ENCODE assay signal across 9 mouse cellular contexts in genomic region chr6:34384701-34385370, GRCm38 (mm10). TPM values are rescaled to one million over a fixed set of nuclear protein-coding genes. Genes with fewer than 3 reads are reported as not detected.
DNase-seq lines count a peak whose midpoint lies in the region; ATAC-seq and TF ChIP-seq lines count a peak whose summit lies in the region.
"Had no signal": no experiment of that assay in that cellular context is flagged by ENCODE, and none has a peak within 500 bp of the region (broad histone marks: within the 10 kb centered on the region; RNA-seq: fewer than 3 reads in every experiment).

No protein-coding gene starts in this region.

- ATAC-seq in hindbrain, embryonic 15.5 days (ENCODE audit: low FRiP score, low read depth): peak; percentile 61; the same call in 1 of the 2 replicates
- no peak for ATAC-seq in midbrain, embryonic 14.5 days (ENCODE audit: low FRiP score, low TSS enrichment)

- peak overlapping the region; percentile 90 for H3K27ac ChIP-seq in layer of hippocampus, adult 2 months
- peak overlapping the region; percentile 28 for H3K27ac ChIP-seq in hindbrain, embryonic 15.5 days (replicated peaks)
- no peak overlapping the region for H3K27ac ChIP-seq in midbrain, embryonic 14.5 days (replicated peaks; ENCODE audit: low read depth, low read length)

- TF ChIP-seq CTCF in layer of hippocampus, adult 2 months (conservative IDR thresholded peaks at IDR 0.05): no peak

- H3K4me2 ChIP-seq in hindbrain, embryonic 15.5 days: peak overlapping the region; percentile 61
- H3K4me2 ChIP-seq in midbrain, embryonic 14.5 days (ENCODE audit: low read length): peak overlapping the region; percentile 64

- H3K36me3 ChIP-seq in hindbrain, embryonic 15.5 days: no peaks in the 10 kb centered on the region
- no peaks in the 10 kb centered on the region for H3K36me3 ChIP-seq in midbrain, embryonic 14.5 days (ENCODE audit: control insufficient read depth, insufficient read depth, low read length)

- 0 out of 2 replicates have a peak overlapping the region, but pooled peaks have one; percentile 23 for H3K9ac ChIP-seq in hindbrain, embryonic 15.5 days
- H3K9ac ChIP-seq in midbrain, embryonic 14.5 days (replicated peaks; ENCODE audit: low read length): no peak overlapping the region

- 5% methylated on average over 13 of the region's 13 CpGs for WGBS in hindbrain, embryonic 15.5 days
- 5% methylated on average over 13 of the region's 13 CpGs for WGBS in midbrain, embryonic 14.5 days

- DNase-seq in layer of hippocampus, adult 2 months (ENCODE audit: low spot score in 2 of 2): peak; percentile 13 to 16
- no peak for DNase-seq in layer of hippocampus, adult 9-10 months (ENCODE audit: low spot score)
- peak; percentile 35 to 43 for DNase-seq in cerebellum, postnatal 14 days
- DNase-seq in gastrocnemius, postnatal 10 days: peak; percentile 61
- peak; percentile 58 for DNase-seq in liver
- peak; percentile 32 for DNase-seq in midbrain, embryonic 14.5 days
- peak; percentile 23 for DNase-seq in thymus, postnatal 25 days

- peaks cover 15% of the 10 kb centered on the region for H3K4me1 ChIP-seq in hindbrain, embryonic 15.5 days (replicated peaks)
- H3K4me1 ChIP-seq in midbrain, embryonic 14.5 days (ENCODE audit: control insufficient read depth, insufficient read depth, low read length): 0 out of 2 replicates have a peak, but pooled peaks cover 12% of the 10 kb centered on the region

- H3K27me3 ChIP-seq in hindbrain, embryonic 15.5 days: no peaks in the 10 kb centered on the region
- no peaks in the 10 kb centered on the region; the same call in 1 of the 2 replicates for H3K27me3 ChIP-seq in midbrain, embryonic 14.5 days (ENCODE audit: control insufficient read depth, insufficient read depth, low read length)
- H3K27me3 ChIP-seq: Patski had no signal

- H3K9me3 ChIP-seq in hindbrain, embryonic 15.5 days: no peaks in the 10 kb centered on the region
- H3K9me3 ChIP-seq in midbrain, embryonic 14.5 days (ENCODE audit: control insufficient read depth, low read length): no peaks in the 10 kb centered on the region

- peak overlapping the region; percentile 59 for H3K4me3 ChIP-seq in layer of hippocampus, adult 2 months
- peak overlapping the region; percentile 39 for H3K4me3 ChIP-seq in hindbrain, embryonic 15.5 days
- H3K4me3 ChIP-seq in midbrain, embryonic 14.5 days (replicated peaks; ENCODE audit: low read depth, low read length): peak overlapping the region; percentile 36

RNA-seq across cellular contexts. Expression of gene Akr1b10, which starts 0.8 kb away (rescaled TPM):
- 10 to 100 TPM; 26.7 to 26.9 TPM for total RNA-seq in layer of hippocampus, adult 2 months (2021)
- 10 to 100 TPM; 39.9 to 42.8 TPM for total RNA-seq in gastrocnemius, postnatal 10 days (2021)
- polyA plus RNA-seq in hindbrain, embryonic 15.5 days (2015; fragmentation: Nextera tagmentation; extraction: Ambion mirVana): 13.5 and 14.3 TPM in 2 replicates
- 7.7 and 9.1 TPM in 2 replicates for polyA plus RNA-seq in midbrain, embryonic 14.5 days (2014; fragmentation: Nextera tagmentation; extraction: Ambion mirVana)

RNA-seq across cellular contexts. Expression of gene Akr1b7, which starts 27.3 kb away (rescaled TPM):
- not detected for total RNA-seq in layer of hippocampus, adult 2 months (2021)
- total RNA-seq in gastrocnemius, postnatal 10 days (2021): not detected
- 0.12 TPM in 1 of 2 replicates, not detected in the other for polyA plus RNA-seq in hindbrain, embryonic 15.5 days (2015; fragmentation: Nextera tagmentation; extraction: Ambion mirVana)
- not detected in 2 replicates for polyA plus RNA-seq in midbrain, embryonic 14.5 days (2014; fragmentation: Nextera tagmentation; extraction: Ambion mirVana)

RNA-seq across cellular contexts. Expression of gene Akr1b8, which starts 30.9 kb away (rescaled TPM):
- total RNA-seq in layer of hippocampus, adult 2 months (2021): under 1 TPM; 0.44 to 0.82 TPM
- total RNA-seq in gastrocnemius, postnatal 10 days (2021): 1 to 10 TPM; 5.9 to 6.7 TPM
- 4.3 and 5.2 TPM in 2 replicates for polyA plus RNA-seq in hindbrain, embryonic 15.5 days (2015; fragmentation: Nextera tagmentation; extraction: Ambion mirVana)
- 3.2 and 4.5 TPM in 2 replicates for polyA plus RNA-seq in midbrain, embryonic 14.5 days (2014; fragmentation: Nextera tagmentation; extraction: Ambion mirVana)
